Mouse (Mus musculus): ENCODE data around the gene Auts2.

The Auts2 gene

DNA sequence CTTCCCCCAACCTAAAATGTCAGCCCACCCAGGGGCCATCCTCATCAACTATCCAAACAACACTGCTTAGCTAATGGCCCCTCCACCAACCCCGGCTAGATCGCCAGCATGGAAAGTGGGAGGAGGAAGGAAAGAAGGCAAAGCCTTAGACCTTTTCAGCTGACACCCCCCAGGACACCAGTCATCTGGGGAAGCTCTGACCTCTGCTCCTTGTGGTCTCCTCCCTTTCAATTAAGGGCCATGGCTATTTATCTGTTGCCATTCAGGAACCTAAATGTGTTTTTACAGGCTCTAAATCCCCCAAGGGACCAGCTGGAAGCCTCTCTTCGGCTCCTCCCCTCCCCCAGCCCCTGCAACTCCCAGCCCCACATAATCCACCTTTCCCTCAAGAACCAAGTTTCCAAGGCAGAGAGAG, 42.3 kb downstream of the Auts2 start:
- no peak for DNase-seq (ENCODE audit: low spot score)

GRCm38 (mm10) chr5:132498896-132499295, 44.2 kb downstream of the Auts2 start:
- DNase-seq (ENCODE audit: low spot score): no peak

DNA sequence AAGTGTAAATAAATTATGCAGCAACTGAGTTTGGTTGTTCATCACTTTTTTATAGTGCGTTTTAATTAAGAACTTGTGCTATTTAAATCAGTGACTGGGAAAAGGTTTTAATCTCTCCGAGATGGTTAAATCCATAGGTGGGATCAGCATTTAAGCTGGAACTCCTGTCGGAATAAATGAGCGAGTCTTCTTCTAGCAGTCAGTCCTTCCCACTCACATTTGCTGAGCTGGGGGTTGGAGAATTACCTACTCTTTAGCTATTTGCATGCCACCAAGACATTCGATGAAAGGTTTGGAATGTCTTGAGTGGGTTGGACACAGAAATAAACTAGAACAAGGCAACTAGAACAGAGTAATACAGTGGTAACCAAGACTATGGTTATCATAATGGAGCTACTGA, 45.1 kb downstream of the Auts2 start:
- DNase-seq (ENCODE audit: low spot score): no peak

GRCm38 (mm10) chr5:132492793-132493192, 50.4 kb downstream of the Auts2 start:
- no peak for DNase-seq (ENCODE audit: low spot score)

GRCm38 (mm10) chr5:132492040-132492439, 51.1 kb downstream of the Auts2 start:
- no peak for DNase-seq (ENCODE audit: low spot score)

GRCm38 (mm10) chr5:132491508-132491907, 51.6 kb downstream of the Auts2 start:
- DNase-seq (ENCODE audit: low spot score): no peak

GRCm38 (mm10) chr5:132490326-132490725, 52.8 kb downstream of the Auts2 start:
- no peak for DNase-seq (ENCODE audit: low spot score)

DNA sequence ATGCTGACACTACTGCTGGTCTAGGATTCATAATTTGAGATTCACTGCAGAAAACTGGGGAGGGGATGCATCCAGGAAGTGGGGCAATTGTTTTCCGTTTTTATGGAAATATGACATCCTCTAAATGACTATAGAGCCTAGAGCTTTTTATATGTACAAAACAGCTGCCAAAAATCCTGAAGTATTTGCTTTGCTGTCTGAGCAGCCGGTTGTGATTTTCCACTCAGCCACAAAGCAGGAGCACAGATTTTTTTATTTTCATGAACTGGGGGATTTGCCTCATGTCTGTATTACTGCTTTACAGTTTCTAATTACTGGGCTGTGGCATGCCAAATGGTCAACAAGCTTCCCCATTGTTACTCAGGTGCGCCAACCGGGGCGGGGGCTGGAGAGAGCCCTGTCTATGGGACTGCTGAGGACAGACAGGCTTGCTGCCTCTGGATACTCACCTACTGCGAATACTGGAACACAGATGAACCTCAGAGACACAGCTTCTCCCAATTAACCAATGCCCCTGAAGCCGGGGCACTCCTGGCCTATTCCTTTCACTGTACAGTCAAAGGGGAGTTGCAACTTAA, 53.3 kb downstream of the Auts2 start:
- no peak for DNase-seq (ENCODE audit: low spot score)

DNA sequence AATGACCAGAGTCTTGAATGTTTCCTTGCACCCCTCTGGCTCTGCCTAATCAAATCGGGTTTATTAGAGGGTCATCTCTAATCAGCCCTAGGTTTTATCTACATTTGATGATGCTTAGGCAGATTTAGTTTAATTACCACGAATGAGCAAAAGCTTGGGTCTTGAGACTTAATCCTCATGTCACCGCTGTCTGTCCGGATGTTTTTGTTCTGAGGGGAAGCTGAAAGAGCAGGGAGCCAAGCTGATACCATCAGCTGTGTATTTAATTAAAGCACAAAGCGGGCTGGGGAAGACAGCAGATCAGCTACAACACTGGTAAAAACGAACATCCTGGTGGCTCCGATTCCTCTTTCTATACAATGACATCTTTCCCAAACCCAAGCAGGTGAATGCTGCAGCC, 56.3 kb downstream of the Auts2 start:
- DNase-seq (ENCODE audit: low spot score): no peak

DNA sequence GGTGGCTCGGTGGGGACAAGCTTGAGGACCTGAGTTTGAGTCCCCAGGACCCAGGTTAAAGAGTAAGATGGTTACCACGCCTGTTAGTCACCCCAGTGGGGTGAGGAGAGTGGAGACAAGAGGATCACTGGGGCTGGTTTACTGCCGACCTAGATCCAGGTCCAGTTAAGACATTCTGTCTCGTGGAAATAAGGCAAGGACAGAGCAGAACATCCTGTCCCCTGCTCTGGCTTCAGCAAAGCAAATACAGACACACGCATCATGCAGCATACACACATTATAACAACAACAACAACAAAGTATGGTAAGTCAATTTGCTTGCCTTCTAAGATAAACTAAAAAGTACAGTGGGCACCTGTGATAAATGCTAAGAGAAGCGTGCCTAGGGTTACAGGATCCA, 57.1 kb downstream of the Auts2 start:
- no peak for DNase-seq (ENCODE audit: low spot score)

DNA sequence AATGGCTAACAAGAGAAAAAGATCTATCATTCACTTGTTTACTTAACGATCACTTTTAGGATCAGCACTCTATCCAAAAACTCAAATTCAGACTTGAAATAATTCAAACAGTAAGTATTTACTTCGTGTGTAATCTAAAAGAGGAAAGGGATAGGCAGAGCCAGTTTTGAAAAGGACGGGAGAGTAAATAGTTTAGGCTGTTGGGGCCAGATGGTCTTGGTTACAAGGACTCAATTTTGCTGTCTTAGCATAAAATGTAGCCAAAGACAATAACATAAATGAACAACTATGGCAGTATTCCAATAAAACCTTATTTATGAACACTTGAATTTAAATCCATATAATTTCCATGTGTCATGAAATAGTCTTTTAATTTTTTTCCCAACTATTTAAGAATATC, 57.7 kb downstream of the Auts2 start:
- no peak for DNase-seq (ENCODE audit: low spot score)

DNA sequence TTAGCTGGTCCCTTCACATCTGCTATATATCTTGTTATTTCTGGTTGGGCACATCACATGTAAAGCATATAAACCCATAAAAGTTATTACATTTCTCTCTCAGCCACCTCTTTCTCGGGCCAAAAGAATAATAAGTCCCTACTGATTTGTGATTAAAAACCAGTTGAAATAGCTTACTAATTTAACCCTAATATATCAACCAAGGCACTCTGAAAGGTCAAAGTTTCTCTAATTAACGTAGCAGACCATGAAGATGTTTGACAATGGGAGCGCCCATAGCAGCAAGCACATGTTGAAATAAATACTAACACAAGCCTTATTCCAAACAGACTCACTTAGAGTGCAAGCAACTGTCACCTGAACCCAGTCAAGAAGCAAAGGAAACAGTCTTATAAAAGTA, 61.7 kb downstream of the Auts2 start:
- no peak for DNase-seq (ENCODE audit: low spot score)

DNA sequence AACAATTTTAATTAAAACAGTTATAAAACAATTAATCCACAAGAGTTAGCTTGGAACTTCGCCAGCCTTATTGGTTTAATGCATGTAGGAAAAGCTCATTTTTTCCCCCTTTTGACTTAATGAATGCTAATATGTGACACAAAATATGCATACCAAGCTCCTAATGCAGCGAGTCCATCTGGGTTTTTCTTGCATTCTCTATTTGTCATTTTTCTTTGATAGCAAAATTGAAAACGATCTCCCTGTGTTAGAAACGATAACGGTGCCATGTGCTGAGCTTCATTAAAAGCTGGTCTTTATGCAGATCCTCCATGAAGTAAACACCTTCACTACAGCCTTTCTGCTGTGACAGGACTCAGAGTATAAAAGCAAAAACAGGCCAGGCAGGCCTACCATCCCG, 62.7 kb downstream of the Auts2 start:
- DNase-seq (ENCODE audit: low spot score): no peak

DNA sequence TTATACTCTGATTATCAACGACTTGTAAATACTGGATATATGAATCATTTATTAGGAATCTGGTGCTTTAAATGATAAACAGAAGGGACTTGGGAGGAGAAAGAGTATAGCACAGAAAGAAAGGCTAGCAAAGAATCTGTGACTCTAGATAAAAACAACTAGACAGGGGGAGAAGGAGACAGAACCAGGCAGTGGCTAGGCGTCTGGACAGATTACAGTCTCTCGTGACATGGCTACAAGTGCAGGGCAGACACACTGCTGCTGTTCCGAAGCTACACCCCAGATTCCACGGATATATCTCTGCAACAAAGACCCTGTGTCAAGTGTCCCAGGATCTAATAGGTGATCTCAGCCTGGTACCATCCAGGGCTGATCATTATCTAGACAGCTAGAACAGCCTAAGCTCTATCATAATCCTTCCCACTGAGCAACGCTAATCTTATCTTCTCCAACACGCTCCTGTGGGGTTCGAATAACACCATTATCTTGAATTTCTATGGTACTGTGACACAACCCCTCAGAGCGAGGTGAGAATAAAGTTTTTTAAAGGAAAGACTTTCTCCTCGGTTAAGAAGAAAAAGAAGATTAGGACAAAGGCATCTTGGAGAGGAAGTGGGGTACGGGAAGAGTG, 63.8 kb downstream of the Auts2 start:
- DNase-seq (ENCODE audit: low spot score): no peak

- no peak for DNase-seq (ENCODE audit: low spot score)
Measured at GRCm38 (mm10) chr5:132477533-132477932, 65.6 kb downstream of the Auts2 start.

GRCm38 (mm10) chr5:132472905-132473321, 70.2 kb downstream of the Auts2 start:
- no peak for DNase-seq (ENCODE audit: low spot score)

DNA sequence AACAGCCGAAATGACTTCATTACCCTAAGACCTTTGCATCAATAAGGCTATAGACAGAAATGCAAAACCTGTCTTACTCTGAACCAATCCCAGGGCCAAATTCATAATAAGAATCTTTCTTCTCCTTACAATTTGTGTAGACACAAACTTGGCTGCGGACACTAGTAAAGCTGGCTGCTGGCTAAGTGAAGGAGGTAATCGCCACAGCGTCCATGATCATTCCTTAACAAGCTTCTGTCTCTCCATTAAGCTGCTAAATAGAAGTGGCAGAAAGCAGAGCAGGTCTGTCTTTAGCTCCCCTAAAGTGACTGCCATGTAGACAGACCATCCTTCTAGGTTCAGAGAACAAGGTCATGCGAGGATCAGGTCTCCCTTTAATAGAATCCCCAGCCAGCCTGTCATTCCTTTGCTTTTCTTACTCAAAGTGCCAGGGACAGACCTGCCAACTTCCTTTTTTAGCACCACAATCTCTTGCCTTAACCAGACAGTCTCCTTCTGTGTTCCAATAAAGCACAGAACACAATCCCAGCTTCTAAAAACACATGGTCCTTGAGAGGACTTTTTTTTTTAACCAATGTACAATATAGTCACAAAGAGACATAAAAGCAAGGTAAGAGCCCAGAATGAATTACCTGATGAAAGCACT, 70.8 kb downstream of the Auts2 start:
- no peak for DNase-seq (ENCODE audit: low spot score)

- no peak for DNase-seq (ENCODE audit: low spot score)
Measured at GRCm38 (mm10) chr5:132467364-132467743, 75.8 kb downstream of the Auts2 start.

- no peak for DNase-seq (ENCODE audit: low spot score)
Measured at GRCm38 (mm10) chr5:132466427-132467363, 76.4 kb downstream of the Auts2 start.

DNA sequence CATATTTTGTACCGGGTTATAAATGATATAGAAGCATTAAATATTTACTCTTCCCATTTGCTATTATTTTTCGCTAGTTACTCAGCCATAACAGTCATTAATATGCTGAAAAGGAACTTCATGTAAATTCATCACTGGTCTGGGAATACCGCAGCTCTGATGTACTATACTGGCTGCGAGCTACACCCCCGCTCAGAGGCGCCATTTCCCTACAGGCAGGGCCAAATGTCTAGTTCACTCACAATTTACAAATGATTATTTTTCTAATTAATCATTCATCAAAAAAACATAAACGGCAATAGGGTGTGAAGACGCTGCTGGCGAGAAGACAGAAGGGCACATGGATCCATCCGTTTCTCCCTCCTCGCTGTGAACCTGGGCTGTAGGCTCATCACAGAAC, 80.6 kb downstream of the Auts2 start:
- no peak for DNase-seq (ENCODE audit: low spot score)

DNA sequence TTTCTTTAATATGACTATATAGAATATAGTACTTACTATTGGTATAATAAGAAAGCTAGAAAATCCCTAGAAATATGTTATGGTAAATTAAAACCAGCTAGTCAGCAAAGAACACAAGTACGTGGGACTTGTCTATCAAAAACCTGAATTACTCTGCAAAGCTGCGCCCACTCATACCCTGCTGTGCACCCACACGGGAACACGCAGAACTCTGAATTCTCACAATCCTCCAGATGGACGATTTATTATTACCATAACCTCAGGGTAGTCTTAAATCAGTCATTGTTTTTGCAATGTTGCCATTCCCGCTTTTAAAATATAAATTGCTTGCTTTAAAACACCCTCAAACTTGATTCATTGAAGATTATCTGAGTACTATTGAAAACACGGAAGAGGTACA, 84.6 kb downstream of the Auts2 start:
- DNase-seq (ENCODE audit: low spot score): no peak

DNA sequence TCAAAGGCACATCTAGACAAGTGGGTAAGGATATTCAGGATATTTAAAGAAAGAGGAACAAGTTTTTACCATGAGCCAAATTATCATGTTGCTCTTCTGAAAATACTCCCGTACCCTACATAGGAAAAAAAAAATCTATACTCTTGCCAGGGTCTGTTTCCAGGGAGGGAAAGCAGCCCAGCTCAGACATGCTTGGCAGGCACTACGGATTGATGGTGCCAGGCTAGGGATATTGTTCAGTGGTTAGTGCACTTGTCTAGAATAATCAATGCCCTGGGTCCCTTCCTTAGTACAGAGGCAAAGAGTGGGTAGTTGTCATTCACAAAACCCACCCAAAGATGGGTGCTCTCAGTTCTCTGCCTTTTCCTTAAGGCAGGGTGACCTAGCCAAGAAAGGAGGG, 90.8 kb downstream of the Auts2 start:
- DNase-seq (ENCODE audit: low spot score): no peak

DNA sequence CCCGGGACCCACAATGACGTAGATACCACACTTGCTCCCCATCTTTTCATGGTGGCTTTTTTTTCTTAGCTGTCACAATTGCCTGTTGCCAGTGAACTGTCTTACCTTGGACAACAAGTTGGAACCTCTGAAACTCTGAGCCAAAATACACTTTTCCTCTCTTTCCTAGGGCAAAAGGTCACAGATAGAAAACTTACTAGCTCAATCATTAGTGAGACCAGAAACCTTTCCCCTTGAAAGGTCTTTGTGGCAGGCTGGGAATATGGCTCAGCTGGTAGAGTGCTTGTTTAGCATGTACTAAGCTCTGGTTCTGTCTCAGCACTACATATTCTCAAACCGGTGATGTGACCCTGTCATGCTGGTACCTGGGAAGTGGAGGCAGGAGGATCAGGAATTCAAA, 93.1 kb downstream of the Auts2 start:
- no peak for DNase-seq (ENCODE audit: low spot score)

All from ovary, postnatal 10 days (tissue).